Mouse (Mus musculus) spleen, postnatal 36 days (tissue): Measurements from ENCODE around the gene Hist1h2ai.
"Not testable (repeated sequence)": the region's sequence is repeated elsewhere in the genome, so short reads cannot be mapped to it uniquely, and the experiment has no call there.

Experiments
- DNase-seq, 2 experiments: peaks; one replicate each; pipeline ENCODE4 v3.0.0; 2022; ENCODE audit warnings: low spot score in 2 of 2, mixed read lengths in 1 of 2

Gene Hist1h2ai

GRCm38 (mm10) chr13:21715864-21716539 lies at the start of gene Hist1h2ai, which contains the start of gene Hist1h2bl:
Hist1h2ai (plus strand) TSS chr13:21716422.
Hist1h2bl (minus strand) TSS chr13:21716143.
- peak; percentile 89 to 95 for DNase-seq

- no peak for DNase-seq
Measured at GRCm38 (mm10) chr13:21677305-21677704, 38.9 kb upstream of the Hist1h2ai start, which contains the start of gene Olfr1360. Olfr1360 (minus strand) TSS chr13:21677405.

GRCm38 (mm10) chr13:21697811-21698210 lies 18.4 kb upstream of the Hist1h2ai start, which contains the start of gene Olfr1359:
Olfr1359 (plus strand) TSS chr13:21698111.
- DNase-seq = no peak

- DNase-seq = no peak
Measured at GRCm38 (mm10) chr13:21706669-21707068, 9.6 kb upstream of the Hist1h2ai start.

- peak; percentile 81 to 88 for DNase-seq
Measured at GRCm38 (mm10) chr13:21710031-21710711, 6.1 kb upstream of the Hist1h2ai start.

GRCm38 (mm10) chr13:21710821-21711525 lies 5.2 kb upstream of the Hist1h2ai start:
- peak; percentile 78 to 84 for DNase-seq

- DNase-seq = no peak
Measured at GRCm38 (mm10) chr13:21711698-21712097, 4.5 kb upstream of the Hist1h2ai start.

GRCm38 (mm10) chr13:21714725-21715124 lies 1.5 kb upstream of the Hist1h2ai start:
- peak; percentile 58 to 77 for DNase-seq

GRCm38 (mm10) chr13:21715131-21715863 lies 925 bp upstream of the Hist1h2ai start:
- no peak for DNase-seq

- DNase-seq = peak; percentile 53 to 67
Measured at GRCm38 (mm10) chr13:21716540-21717391, 544 bp downstream of the Hist1h2ai start.

- DNase-seq = peak; percentile 88 to 91
Measured at GRCm38 (mm10) chr13:21717397-21718357, 1.5 kb downstream of the Hist1h2ai start, which contains the start of gene Hist1h3h. Hist1h3h (plus strand) TSS chr13:21717659.

- no peak for DNase-seq
Measured at GRCm38 (mm10) chr13:21718381-21719080, 2.3 kb downstream of the Hist1h2ai start.

- DNase-seq = not testable (repeated sequence)
Measured at GRCm38 (mm10) chr13:21721107-21721756, 5.0 kb downstream of the Hist1h2ai start.

- DNase-seq = peak; percentile 73 to 85
Measured at GRCm38 (mm10) chr13:21721757-21722372, 5.6 kb downstream of the Hist1h2ai start, which contains the start of gene Hist1h2bm. Hist1h2bm (plus strand) TSS chr13:21722044.

- DNase-seq = no peak
Measured at GRCm38 (mm10) chr13:21722373-21722925, 6.2 kb downstream of the Hist1h2ai start.

- DNase-seq = no peak
Measured at GRCm38 (mm10) chr13:21722993-21723836, 7.0 kb downstream of the Hist1h2ai start.
